Mouse (Mus musculus): Measurements from ENCODE around the gene Arhgdia. TPM values are rescaled to one million over a fixed set of nuclear protein-coding genes. Genes with fewer than 3 reads are reported as not detected.
A peak's percentile ranks its signal among the peaks of the same experiment; 100 is the strongest.
"Not testable (repeated sequence)": the region's sequence is repeated elsewhere in the genome, so short reads cannot be mapped to it uniquely, and the experiment has no call there.

Gene Arhgdia
- total and polyA plus RNA-seq, 2 experiments from 2014 or later = 297 to 425 TPM

DNA sequence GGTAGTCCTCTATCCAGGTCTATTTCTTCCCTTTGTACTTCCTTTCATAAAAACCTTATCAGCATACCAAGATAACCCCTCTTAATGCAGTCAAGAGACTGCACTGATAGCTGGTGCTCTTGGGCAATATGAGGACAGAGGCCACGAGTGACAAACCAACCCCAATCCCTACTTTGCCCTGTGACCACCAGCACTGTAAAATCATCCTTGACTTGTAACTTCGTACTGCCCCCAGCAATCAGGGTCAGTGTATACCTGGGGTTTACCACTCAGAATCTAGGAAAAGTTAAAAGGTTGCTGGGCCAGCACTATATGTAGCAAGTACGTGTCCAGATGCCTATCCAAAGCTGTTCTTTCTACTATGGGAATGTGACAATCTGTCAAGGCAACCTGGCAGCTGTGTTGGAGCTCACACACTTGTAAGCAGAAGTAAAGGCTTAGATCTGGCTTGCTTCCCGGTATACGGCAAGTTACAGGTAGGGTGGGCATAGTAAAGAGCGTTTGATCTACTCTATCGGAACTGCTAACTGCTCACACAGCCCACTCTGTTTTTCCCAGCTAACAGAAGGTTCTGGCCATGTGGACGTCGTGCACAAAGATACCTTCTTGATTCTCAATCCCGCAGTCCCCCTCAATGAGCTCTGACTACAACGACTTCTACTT is 9.5 kb downstream of the Arhgdia start:
- ATAC-seq (no peak), DNase-seq (ENCODE audit: low spot score) (no peak)
- H3K36me3 ChIP-seq (ENCODE audit: insufficient read depth, low read length) = peaks cover 34% of the 10 kb centered on the region; the same call in 1 of the 2 replicates
- peak overlapping the region; percentile 86 for H3K4me2 ChIP-seq (ENCODE audit: low read depth, low read length)
- no peaks in the 10 kb centered on the region for H3K9me3 ChIP-seq (ENCODE audit: low read length)
- H3K4me3 ChIP-seq (ENCODE audit: low read length) = peak overlapping the region; percentile 93
- H3K27me3 ChIP-seq (ENCODE audit: insufficient read depth, low read length) = no peaks in the 10 kb centered on the region
- H3K27ac ChIP-seq = peak overlapping the region; percentile 80
- peak overlapping the region; percentile 67 for H3K9ac ChIP-seq (replicated peaks; ENCODE audit: low read length)
- TF ChIP-seq CTCF (IDR thresholded peaks at IDR 0.05; ENCODE audit: low read depth) = no peak
- WGBS = 14% methylated on average over 11 of the region's 11 CpGs
- peaks cover 13% of the 10 kb centered on the region for H3K4me1 ChIP-seq (ENCODE audit: insufficient read depth, low read length)

DNA sequence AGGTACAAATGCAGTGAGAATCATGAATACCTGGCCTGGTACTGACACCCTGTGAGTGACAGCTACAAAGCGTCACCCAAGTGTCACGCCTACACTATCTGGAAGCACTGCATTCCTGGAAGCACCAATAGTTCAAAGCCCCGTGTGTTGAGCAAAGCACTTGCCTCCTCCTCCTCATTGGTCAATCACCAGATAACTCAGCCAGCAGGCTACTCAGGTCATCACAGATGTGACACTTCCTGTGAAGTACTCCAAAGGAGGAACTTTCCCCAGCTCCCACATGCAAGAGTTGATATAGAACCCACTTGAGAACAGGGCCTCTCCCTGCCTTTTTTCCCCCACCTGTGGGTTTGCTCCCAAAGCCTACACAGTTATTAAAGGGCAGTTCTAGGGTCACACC is 10.3 kb downstream of the Arhgdia start:
- H3K27me3 ChIP-seq (ENCODE audit: insufficient read depth, low read length) = no peaks in the 10 kb centered on the region
- DNase-seq (ENCODE audit: low spot score) (no peak), ATAC-seq (no peak)
- 0 out of 2 replicates have a peak overlapping the region, but pooled peaks have one; percentile 93 for H3K4me3 ChIP-seq (ENCODE audit: low read length)
- H3K36me3 ChIP-seq (ENCODE audit: insufficient read depth, low read length) = peaks cover 42% of the 10 kb centered on the region; the same call in 1 of the 2 replicates
- no peaks in the 10 kb centered on the region for H3K9me3 ChIP-seq (ENCODE audit: low read length)
- 77% methylated on average over 3 of the region's 3 CpGs for WGBS
- TF ChIP-seq CTCF (IDR thresholded peaks at IDR 0.05; ENCODE audit: low read depth) = no peak
- no peak overlapping the region for H3K27ac ChIP-seq
- 0 out of 2 replicates have a peak overlapping the region, but pooled peaks have one; percentile 67 for H3K9ac ChIP-seq (replicated peaks; ENCODE audit: low read length)
- peaks cover 13% of the 10 kb centered on the region for H3K4me1 ChIP-seq (ENCODE audit: insufficient read depth, low read length)
- H3K4me2 ChIP-seq (ENCODE audit: low read depth, low read length) = peak overlapping the region; percentile 86

DNA sequence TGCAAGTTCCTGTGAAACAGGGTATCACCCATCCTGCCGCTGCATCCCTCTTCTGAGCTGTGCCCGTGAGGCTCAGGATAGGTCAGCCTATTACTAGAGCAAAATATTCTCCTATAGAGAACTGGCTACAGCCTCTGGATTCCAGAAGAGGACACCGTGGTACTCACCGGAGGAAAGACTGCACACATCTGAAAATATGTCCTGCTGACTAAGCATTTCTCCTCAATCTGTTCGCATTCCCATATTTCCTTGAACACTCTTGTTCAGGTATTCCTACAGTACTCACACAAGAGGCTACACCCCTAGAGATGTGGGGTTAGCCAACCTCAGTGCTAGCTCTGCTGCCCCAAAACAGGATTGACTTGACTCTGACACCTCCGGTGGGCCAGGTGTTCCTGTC is 13.1 kb downstream of the Arhgdia start:
- ATAC-seq (no peak), DNase-seq (ENCODE audit: low spot score) (no peak)
- H3K27me3 ChIP-seq (ENCODE audit: insufficient read depth, low read length) = no peaks in the 10 kb centered on the region
- peaks cover 68% of the 10 kb centered on the region for H3K36me3 ChIP-seq (ENCODE audit: insufficient read depth, low read length)
- no peak for TF ChIP-seq CTCF (IDR thresholded peaks at IDR 0.05; ENCODE audit: low read depth)
- no peak overlapping the region for H3K27ac ChIP-seq
- no peak overlapping the region for H3K4me3 ChIP-seq (ENCODE audit: low read length)
- peaks cover 10% of the 10 kb centered on the region; the same call in 1 of the 2 replicates for H3K4me1 ChIP-seq (ENCODE audit: insufficient read depth, low read length)
- H3K4me2 ChIP-seq (ENCODE audit: low read depth, low read length) = no peak overlapping the region
- no peaks in the 10 kb centered on the region for H3K9me3 ChIP-seq (ENCODE audit: low read length)
- H3K9ac ChIP-seq (replicated peaks; ENCODE audit: low read length) = no peak overlapping the region
- WGBS = 95% methylated on average over 6 of the region's 6 CpGs

DNA sequence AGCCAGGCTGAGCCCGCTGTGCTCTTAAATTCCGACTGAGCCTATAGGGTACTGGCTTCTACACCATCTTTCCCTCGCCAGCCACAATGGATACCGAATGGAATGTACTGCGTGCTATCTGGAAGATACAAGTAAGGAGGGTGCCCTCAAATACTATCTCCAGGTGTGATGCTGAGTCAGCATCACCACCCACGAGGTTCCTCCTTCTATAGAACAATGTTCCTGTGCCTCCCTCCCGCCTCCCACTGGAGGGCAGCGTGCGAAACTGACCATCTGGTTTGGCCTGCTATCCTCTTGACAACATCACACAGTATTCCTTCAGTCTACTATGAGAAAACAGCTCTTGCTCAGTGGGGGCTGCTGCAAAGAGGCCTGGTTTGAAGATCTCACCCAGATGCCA is 16.3 kb downstream of the Arhgdia start:
- no peak for ATAC-seq
- no peak for TF ChIP-seq CTCF (IDR thresholded peaks at IDR 0.05; ENCODE audit: low read depth)
- WGBS = 87% methylated on average over 9 of the region's 9 CpGs

DNA sequence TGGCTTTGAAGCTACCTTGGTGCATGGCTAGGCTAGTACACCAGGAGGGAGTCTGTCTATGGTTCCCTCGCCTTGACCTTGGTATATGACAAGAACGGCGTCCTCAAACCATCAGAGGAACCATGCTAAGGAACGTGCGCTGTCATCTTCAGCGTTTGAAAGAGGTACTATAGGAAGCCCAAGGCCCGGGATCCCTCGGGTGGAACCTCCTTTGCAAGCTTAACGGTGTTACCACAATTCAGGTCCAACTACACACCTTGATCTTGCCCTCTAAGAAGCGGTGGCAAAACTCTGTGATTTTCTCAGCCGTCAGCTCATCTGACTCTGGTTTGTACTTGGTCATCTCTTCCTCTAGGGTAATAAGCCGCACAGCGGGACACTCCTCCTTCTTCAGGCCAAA is 18.5 kb downstream of the Arhgdia start:
- Histone ChIP-seq H3K4me2 (ENCODE audit: low read depth, low read length) (no peak overlapping the region), H3K9ac (replicated peaks; ENCODE audit: low read length) (no peak overlapping the region), H3K4me1 (ENCODE audit: insufficient read depth, low read length) (no peaks in the 10 kb centered on the region), H3K27me3 (ENCODE audit: insufficient read depth, low read length) (no peaks in the 10 kb centered on the region), H3K4me3 (ENCODE audit: low read length) (no peak overlapping the region), H3K9me3 (ENCODE audit: low read length) (no peaks in the 10 kb centered on the region), H3K27ac (no peak overlapping the region), H3K36me3 (ENCODE audit: insufficient read depth, low read length) (peaks cover 84% of the 10 kb centered on the region)
- TF ChIP-seq CTCF (IDR thresholded peaks at IDR 0.05; ENCODE audit: low read depth) = no peak
- 97% methylated on average over 13 of the region's 13 CpGs for WGBS
- no peak for DNase-seq (ENCODE audit: low spot score)
- no peak for ATAC-seq

More for the DNA sequence above, 16.3 kb downstream of the Arhgdia start:
- H3K9me3 ChIP-seq (ENCODE audit: low read length) = no peaks in the 10 kb centered on the region
- H3K27me3 ChIP-seq (ENCODE audit: insufficient read depth, low read length) = no peaks in the 10 kb centered on the region
- DNase-seq (ENCODE audit: low spot score) = no peak
- H3K4me3 ChIP-seq (ENCODE audit: low read length) = no peak overlapping the region
- no peak overlapping the region for H3K4me2 ChIP-seq (ENCODE audit: low read depth, low read length)
- no peak overlapping the region for H3K27ac ChIP-seq
- peaks cover 88% of the 10 kb centered on the region for H3K36me3 ChIP-seq (ENCODE audit: insufficient read depth, low read length)
- no peak overlapping the region for H3K9ac ChIP-seq (replicated peaks; ENCODE audit: low read length)
- H3K4me1 ChIP-seq (ENCODE audit: insufficient read depth, low read length) = no peaks in the 10 kb centered on the region

DNA sequence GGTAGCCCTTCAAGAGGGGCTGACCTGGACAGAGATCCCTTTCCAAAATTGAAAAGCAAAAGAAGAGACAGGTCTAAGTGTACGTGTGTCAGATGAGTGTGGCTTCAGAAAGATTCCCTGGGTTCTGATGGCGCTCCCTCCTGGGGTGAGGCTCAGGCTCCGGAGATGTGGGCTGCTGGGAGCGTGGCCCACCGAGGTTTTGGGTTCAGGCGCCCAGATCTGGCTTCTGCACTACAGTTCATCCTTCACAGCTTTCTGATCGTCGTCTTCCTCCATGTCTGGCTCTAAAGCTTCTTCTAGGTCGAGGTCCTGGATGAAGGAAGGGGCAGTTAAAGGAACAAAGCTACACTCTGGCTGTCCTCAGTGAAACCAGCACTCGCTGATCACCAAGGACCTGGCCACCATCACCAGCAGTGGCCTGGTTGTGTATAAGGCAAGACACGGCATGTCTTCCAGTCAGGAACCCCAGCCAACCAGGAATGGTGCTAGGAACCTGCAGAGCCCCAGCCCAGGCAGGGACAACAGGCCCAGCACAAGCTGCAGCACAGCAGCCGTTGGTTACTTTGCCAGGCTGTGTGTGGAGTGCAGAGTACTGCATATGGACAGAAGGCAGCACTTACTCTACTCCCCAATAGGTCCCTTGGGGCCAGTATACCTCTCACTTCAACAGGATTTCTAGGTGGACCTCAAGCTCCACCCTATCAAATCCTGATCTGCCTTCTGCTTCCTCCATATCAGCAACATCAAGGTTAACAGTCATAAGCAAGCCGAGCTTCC is 20.3 kb downstream of the Arhgdia start:
- H3K9me3 ChIP-seq (ENCODE audit: low read length) = no peaks in the 10 kb centered on the region
- H3K27ac ChIP-seq = no peak overlapping the region
- no peak overlapping the region for H3K9ac ChIP-seq (replicated peaks; ENCODE audit: low read length)
- H3K27me3 ChIP-seq (ENCODE audit: insufficient read depth, low read length) = no peaks in the 10 kb centered on the region
- no peak for DNase-seq (ENCODE audit: low spot score)
- peaks cover 66% of the 10 kb centered on the region for H3K36me3 ChIP-seq (ENCODE audit: insufficient read depth, low read length)
- no peak for TF ChIP-seq CTCF (IDR thresholded peaks at IDR 0.05; ENCODE audit: low read depth)
- 95% methylated on average over 13 of the region's 13 CpGs for WGBS
- no peak overlapping the region for H3K4me2 ChIP-seq (ENCODE audit: low read depth, low read length)
- no peaks in the 10 kb centered on the region for H3K4me1 ChIP-seq (ENCODE audit: insufficient read depth, low read length)
- no peak for ATAC-seq
- no peak overlapping the region for H3K4me3 ChIP-seq (ENCODE audit: low read length)

DNA sequence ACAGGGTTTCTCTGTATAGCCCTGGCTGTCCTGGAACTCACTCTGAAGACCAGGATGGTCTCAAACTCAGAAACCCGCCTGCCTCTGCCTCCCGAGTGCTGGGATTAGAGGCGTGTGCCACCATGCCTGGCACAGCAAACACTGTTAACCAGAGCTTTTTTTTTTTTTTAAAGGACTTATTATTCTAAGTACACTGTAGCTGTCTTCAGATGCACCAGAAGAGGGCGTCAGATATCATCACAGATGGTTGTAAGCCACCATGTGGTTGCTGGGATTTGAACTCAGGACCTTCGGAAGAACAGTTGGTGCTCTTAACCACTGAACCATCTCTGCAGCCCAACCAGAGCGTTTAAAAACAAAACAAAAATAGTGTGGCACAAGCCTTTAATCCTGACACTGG is 22.6 kb downstream of the Arhgdia start:
- not testable (repeated sequence) for H3K4me3 ChIP-seq (ENCODE audit: low read length); H3K4me2 ChIP-seq (ENCODE audit: low read depth, low read length); H3K9ac ChIP-seq (replicated peaks; ENCODE audit: low read length); H3K27me3 ChIP-seq (ENCODE audit: insufficient read depth, low read length); DNase-seq (ENCODE audit: low spot score); ATAC-seq; H3K27ac ChIP-seq; H3K9me3 ChIP-seq (ENCODE audit: low read length); H3K4me1 ChIP-seq (ENCODE audit: insufficient read depth, low read length)
- peaks cover 45% of the 10 kb centered on the region for H3K36me3 ChIP-seq (ENCODE audit: insufficient read depth, low read length)
- WGBS = 90% methylated on average over 6 of the region's 6 CpGs

All from hindbrain, postnatal 0 days (tissue).